Mouse (Mus musculus): ENCODE measurements around the gene Ybx1.

- no peak for TF ChIP-seq POLR2A (IDR thresholded peaks at IDR 0.05; ENCODE audit: borderline replicate concordance, extremely low read depth, low read depth, low read length)
- no peak for TF ChIP-seq CTCF (IDR thresholded peaks at IDR 0.05; ENCODE audit: insufficient read depth, low read length)
These were observed 42.2 kb downstream of the Ybx1 start for GRCm38 (mm10) chr4:119252025-119252808.

Data from lung, adult 2 months (tissue).